Mouse (Mus musculus) megakaryocyte, embryonic 14.5 days (primary cell): Measurements from ENCODE around the gene Pafah1b1.

Experiments used
- FLI1 ChIP-seq: IDR thresholded peaks from 2 replicates; pipeline ENCODE4 v1.6.1; 2012; ENCODE audit warnings: low read length, inconsistent platforms, mixed read lengths
- GATA1 ChIP-seq: IDR thresholded peaks from 3 replicates; pipeline ENCODE4 v1.6.1; 2012; ENCODE audit warnings: mixed read lengths, low read length, inconsistent platforms, borderline replicate concordance

- TF ChIP-seq GATA1: no peak
- TF ChIP-seq FLI1: no peak
These were observed 15.7 kb downstream of the Pafah1b1 start for GRCm38 (mm10) chr11:74708781-74709180.
